Mouse (Mus musculus): Measurements from ENCODE around the gene Vps45.
"Not testable (repeated sequence)": the region's sequence is repeated elsewhere in the genome, so short reads cannot be mapped to it uniquely, and the experiment has no call there.

The Vps45 gene

GRCm38 (mm10) chr3:96078711-96079110 is 20.4 kb upstream of the Vps45 start:
- DNase-seq (ENCODE audit: low spot score in 2 of 2) = no peak

- DNase-seq (ENCODE audit: low spot score in 2 of 2) = no peak
Observed at GRCm38 (mm10) chr3:96078066-96078465, 19.8 kb upstream of the Vps45 start.

GRCm38 (mm10) chr3:96072921-96073486 is 14.7 kb upstream of the Vps45 start:
- DNase-seq (ENCODE audit: low spot score in 2 of 2) = no peak

- no peak for DNase-seq (ENCODE audit: low spot score in 2 of 2)
Observed at GRCm38 (mm10) chr3:96070241-96070640, 12.0 kb upstream of the Vps45 start.

GRCm38 (mm10) chr3:96069542-96069941 is 11.3 kb upstream of the Vps45 start:
- no peak for DNase-seq (ENCODE audit: low spot score in 2 of 2)

GRCm38 (mm10) chr3:96069046-96069445 is 10.8 kb upstream of the Vps45 start:
- no peak for DNase-seq (ENCODE audit: low spot score in 2 of 2)

- DNase-seq (ENCODE audit: low spot score in 2 of 2) = no peak
Observed at GRCm38 (mm10) chr3:96066741-96067140, 8.5 kb upstream of the Vps45 start.

- DNase-seq (ENCODE audit: low spot score in 2 of 2) = no peak
Observed at GRCm38 (mm10) chr3:96065754-96066375, 7.6 kb upstream of the Vps45 start.

GRCm38 (mm10) chr3:96065147-96065546 is 6.9 kb upstream of the Vps45 start:
- no peak for DNase-seq (ENCODE audit: low spot score in 2 of 2)

- DNase-seq (ENCODE audit: low spot score in 2 of 2) = no peak
Observed at GRCm38 (mm10) chr3:96064217-96064616, 6.0 kb upstream of the Vps45 start.

GRCm38 (mm10) chr3:96063299-96063698 is 5.0 kb upstream of the Vps45 start:
- DNase-seq (ENCODE audit: low spot score in 2 of 2) = no peak

- no peak for DNase-seq (ENCODE audit: low spot score in 2 of 2)
Observed at GRCm38 (mm10) chr3:96060146-96060545, 1.9 kb upstream of the Vps45 start.

- DNase-seq (ENCODE audit: low spot score in 2 of 2) = peak; percentile 78 to 83
Observed at GRCm38 (mm10) chr3:96057747-96058204, 490 bp downstream of the Vps45 start.

GRCm38 (mm10) chr3:96056031-96056430 is 2.2 kb downstream of the Vps45 start:
- no peak for DNase-seq (ENCODE audit: low spot score in 2 of 2)

GRCm38 (mm10) chr3:96055294-96055693 is 3.0 kb downstream of the Vps45 start:
- no peak for DNase-seq (ENCODE audit: low spot score in 2 of 2)

GRCm38 (mm10) chr3:96051839-96052238 is 6.4 kb downstream of the Vps45 start:
- no peak for DNase-seq (ENCODE audit: low spot score in 2 of 2)

GRCm38 (mm10) chr3:96051186-96051585 is 7.1 kb downstream of the Vps45 start:
- no peak for DNase-seq (ENCODE audit: low spot score in 2 of 2)

GRCm38 (mm10) chr3:96050779-96051178 is 7.5 kb downstream of the Vps45 start:
- no peak for DNase-seq (ENCODE audit: low spot score in 2 of 2)

GRCm38 (mm10) chr3:96044559-96044958 is 13.7 kb downstream of the Vps45 start:
- DNase-seq (ENCODE audit: low spot score in 2 of 2) = not testable (repeated sequence)

GRCm38 (mm10) chr3:96043104-96043503 is 15.2 kb downstream of the Vps45 start:
- DNase-seq (ENCODE audit: low spot score in 2 of 2) = no peak

- peak in 1 of 2 experiments; percentile 48 for DNase-seq (ENCODE audit: low spot score in 2 of 2)
Observed at GRCm38 (mm10) chr3:96041079-96041478, 17.2 kb downstream of the Vps45 start.

GRCm38 (mm10) chr3:96040663-96041006 is 17.6 kb downstream of the Vps45 start:
- peak in 1 of 2 experiments; percentile 10 for DNase-seq (ENCODE audit: low spot score in 2 of 2)

- DNase-seq (ENCODE audit: low spot score in 2 of 2) = peak in 1 of 2 experiments; percentile 4
Observed at GRCm38 (mm10) chr3:96039857-96040662, 18.2 kb downstream of the Vps45 start.
